Mouse (Mus musculus) heart, adult 2 months (tissue): ENCODE results near the gene Izumo1r. TPM values are rescaled to one million over a fixed set of nuclear protein-coding genes. Genes with fewer than 3 reads are reported as not detected.
"Not testable (repeated sequence)": the region's sequence is repeated elsewhere in the genome, so short reads cannot be mapped to it uniquely, and the experiment has no call there.

Experiments
- DNase-seq, 2 experiments: peaks; one replicate each; pipeline ENCODE4 v3.0.0; 2021
- H3K27ac ChIP-seq: fragments of 200-600 bp; 2 replicates; pipeline ENCODE4 v1.8.1; 2022
- H3K27me3 ChIP-seq: fragments of 200-500 bp; 2 replicates; pipeline ENCODE4 v1.6.1; 2012; ENCODE audit warnings: mild to moderate bottlenecking, low read length, inconsistent platforms, mixed read lengths; ENCODE audit not compliant: control insufficient read depth, insufficient read depth
- H3K36me3 ChIP-seq: fragments of 200-500 bp; 2 replicates; pipeline ENCODE4 v1.6.1; 2012; ENCODE audit warnings: low read length, inconsistent platforms; ENCODE audit not compliant: control insufficient read depth, insufficient read depth
- H3K4me1 ChIP-seq: fragments of 200-500 bp; 2 replicates; pipeline ENCODE4 v1.6.1; 2011; ENCODE audit warnings: low read length; ENCODE audit not compliant: control insufficient read depth, insufficient read depth
- H3K4me3 ChIP-seq: fragments of 200-600 bp; 2 replicates; pipeline ENCODE4 v1.8.1; 2022
- H3K79me2 ChIP-seq: fragments of 200-500 bp; replicated peaks from 2 replicates; pipeline ENCODE4 v1.6.1; 2012; ENCODE audit warnings: mild to moderate bottlenecking, inconsistent platforms, low read length, moderate library complexity, mixed read lengths; ENCODE audit not compliant: control insufficient read depth, insufficient read depth
- H3K9ac ChIP-seq: fragments of 200-500 bp; 2 replicates; pipeline ENCODE4 v1.6.1; 2012; ENCODE audit warnings: low read depth, mild to moderate bottlenecking, control low read depth, inconsistent platforms, low read length, mixed read lengths
- CTCF ChIP-seq: fragments of 200-600 bp; IDR thresholded peaks from 2 replicates; pipeline ENCODE4 v1.8.1; 2022; ENCODE audit warnings: antibody characterized with exemption, mild to moderate bottlenecking, moderate library complexity
- EP300 ChIP-seq: fragments of 200-500 bp; IDR thresholded peaks from 2 replicates; pipeline ENCODE4 v1.6.1; 2011; ENCODE audit warnings: low read depth, low read length, control low read depth; ENCODE audit not compliant: insufficient read depth
- POLR2A ChIP-seq: fragments of 200-500 bp; IDR thresholded peaks from 2 replicates; pipeline ENCODE4 v1.6.1; 2011; ENCODE audit warnings: mild to moderate bottlenecking, low read depth, low read length, control low read depth; ENCODE audit not compliant: insufficient read depth
- WGBS: fragments of 180-500 bp; shearing (Covaris S2); methylation state at CpG from one replicate; pipeline ENCODE4 v1.1.7; 2018; 5-methylcytosine and 5-hydroxymethylcytosine counted together
- intact Hi-C: fragments of 180-260 bp; cut with DNase I; formaldehyde crosslinking; loops from one replicate; pipeline ENCODE4 v1.15.1; 2025
- polyA plus RNA-seq: library from polyadenylated mRNA; depleted of rRNA; stranded (reverse); fragments of >200 nt; gene quantifications from 2 replicates; pipeline ENCODE4 v1.2.3, GENCODE M21; 2012
- total RNA-seq, 2 experiments: library from RNA; stranded (reverse); gene quantifications; 2 replicates each; pipeline ENCODE4 v1.2.3; 2021

The Izumo1r gene
- total and polyA plus RNA-seq, 3 experiments = 0.29 TPM; not detected in 2

- no peak overlapping the region for H3K4me3 ChIP-seq
- no peaks in the 10 kb centered on the region for H3K36me3 ChIP-seq
- H3K27ac ChIP-seq = no peak overlapping the region
- H3K27me3 ChIP-seq = no peaks in the 10 kb centered on the region
- H3K79me2 ChIP-seq = no peaks in the 10 kb centered on the region
- DNase-seq = no peak
- WGBS = 92% methylated on average over 3 of the region's 3 CpGs
- TF ChIP-seq CTCF (no peak), POLR2A (no peak), EP300 (no peak)
- H3K9ac ChIP-seq = no peak overlapping the region
- intact Hi-C loops = no loop called here
- H3K4me1 ChIP-seq = no peaks in the 10 kb centered on the region
These were observed 13.1 kb downstream of the Izumo1r start for GRCm38 (mm10) chr9:14890699-14891098.

- Histone ChIP-seq H3K79me2 (no peaks in the 10 kb centered on the region), H3K9ac (no peak overlapping the region), H3K27ac (no peak overlapping the region), H3K4me1 (no peaks in the 10 kb centered on the region), H3K27me3 (no peaks in the 10 kb centered on the region), H3K4me3 (no peak overlapping the region), H3K36me3 (no peaks in the 10 kb centered on the region; the same call in 1 of the 2 replicates)
- no peak for DNase-seq
- intact Hi-C loops = no loop called here
- 67% methylated on average over 6 of the region's 6 CpGs for WGBS
- TF ChIP-seq POLR2A = no peak
- no peak for TF ChIP-seq EP300
- no peak for TF ChIP-seq CTCF
These were observed 15.1 kb downstream of the Izumo1r start for GRCm38 (mm10) chr9:14888671-14889070.

- Histone ChIP-seq H3K27me3 (no peaks in the 10 kb centered on the region), H3K36me3 (no peaks in the 10 kb centered on the region; the same call in 1 of the 2 replicates), H3K4me3 (no peak overlapping the region), H3K4me1 (no peaks in the 10 kb centered on the region), H3K79me2 (no peaks in the 10 kb centered on the region), H3K9ac (no peak overlapping the region), H3K27ac (no peak overlapping the region)
- 78% methylated on average over 6 of the region's 6 CpGs for WGBS
- no peak for DNase-seq
- intact Hi-C loops = no loop called here
- TF ChIP-seq POLR2A (no peak), CTCF (no peak), EP300 (no peak)
These were observed 15.9 kb downstream of the Izumo1r start for GRCm38 (mm10) chr9:14887787-14888382.

- no peak for DNase-seq
- Histone ChIP-seq H3K4me3 (no peak overlapping the region), H3K9ac (no peak overlapping the region), H3K27me3 (no peaks in the 10 kb centered on the region), H3K36me3 (no peaks in the 10 kb centered on the region; the same call in 1 of the 2 replicates), H3K79me2 (no peaks in the 10 kb centered on the region), H3K4me1 (no peaks in the 10 kb centered on the region), H3K27ac (no peak overlapping the region)
- TF ChIP-seq CTCF (no peak), POLR2A (no peak), EP300 (no peak)
- intact Hi-C loops = no loop called here
- WGBS = 91% methylated on average over 1 of the region's 1 CpGs
These were observed 17.8 kb downstream of the Izumo1r start for GRCm38 (mm10) chr9:14885954-14886353.

- peak; percentile 22 for TF ChIP-seq CTCF
- TF ChIP-seq EP300 = no peak
These were observed 18.6 kb downstream of the Izumo1r start for GRCm38 (mm10) chr9:14885151-14885550.

GRCm38 (mm10) chr9:14884641-14885040 lies 19.1 kb downstream of the Izumo1r start:
- DNase-seq = no peak
- Histone ChIP-seq H3K4me3 (no peak overlapping the region), H3K36me3 (no peaks in the 10 kb centered on the region; the same call in 1 of the 2 replicates), H3K27ac (peak overlapping the region; percentile 1; the same call in 1 of the 2 replicates), H3K79me2 (no peaks in the 10 kb centered on the region), H3K27me3 (no peaks in the 10 kb centered on the region), H3K4me1 (no peaks in the 10 kb centered on the region), H3K9ac (no peak overlapping the region)
- no peak for TF ChIP-seq POLR2A
- no peak for TF ChIP-seq CTCF
- no peak for TF ChIP-seq EP300
- WGBS = 23% methylated on average over 4 of the region's 4 CpGs
- intact Hi-C loops = no loop called here

More at GRCm38 (mm10) chr9:14885151-14885550, 18.6 kb downstream of the Izumo1r start:
- H3K27me3 ChIP-seq = no peaks in the 10 kb centered on the region
- H3K4me3 ChIP-seq = no peak overlapping the region
- no peak overlapping the region for H3K9ac ChIP-seq
- no peaks in the 10 kb centered on the region for H3K79me2 ChIP-seq
- no peak for DNase-seq
- intact Hi-C loops = no loop called here
- no peaks in the 10 kb centered on the region; the same call in 1 of the 2 replicates for H3K36me3 ChIP-seq
- H3K4me1 ChIP-seq = no peaks in the 10 kb centered on the region
- peak overlapping the region; percentile 1; the same call in 1 of the 2 replicates for H3K27ac ChIP-seq

- H3K79me2 ChIP-seq, H3K27me3 ChIP-seq, DNase-seq, intact Hi-C loops, H3K4me3 ChIP-seq, H3K36me3 ChIP-seq, H3K4me1 ChIP-seq, H3K27ac ChIP-seq, H3K9ac ChIP-seq: not testable (repeated sequence)
- WGBS = 57% methylated on average over 8 of the region's 8 CpGs
These were observed 27.2 kb downstream of the Izumo1r start for GRCm38 (mm10) chr9:14876566-14876965.
